Mouse (Mus musculus) kidney, adult 2 months (tissue): ENCODE data around the gene Styxl1. TPM values are rescaled to one million over a fixed set of nuclear protein-coding genes. Genes with fewer than 3 reads are reported as not detected.

Experiments
- DNase-seq: peaks from one replicate; pipeline ENCODE4 v3.0.0; 2021
- H3K27ac ChIP-seq: fragments of 200-500 bp; 2 replicates; pipeline ENCODE4 v1.5.1; 2012; ENCODE audit warnings: low read depth, low read length, control low read depth, inconsistent platforms; ENCODE audit not compliant: insufficient read depth
- H3K27me3 ChIP-seq: fragments of 200-500 bp; replicated peaks from 2 replicates; pipeline ENCODE4 v1.6.1; 2012; ENCODE audit warnings: mild to moderate bottlenecking, moderate library complexity, low read length, inconsistent platforms; ENCODE audit not compliant: control insufficient read depth, insufficient read depth
- H3K36me3 ChIP-seq: fragments of 200-500 bp; 2 replicates; pipeline ENCODE4 v1.6.1; 2012; ENCODE audit warnings: mild to moderate bottlenecking, moderate library complexity, low read length, inconsistent platforms; ENCODE audit not compliant: control insufficient read depth, insufficient read depth
- H3K4me1 ChIP-seq: fragments of 200-500 bp; 2 replicates; pipeline ENCODE4 v1.6.1; 2011; ENCODE audit warnings: low read length; ENCODE audit not compliant: control insufficient read depth, insufficient read depth
- H3K4me3 ChIP-seq: fragments of 200-500 bp; 2 replicates; pipeline ENCODE4 v1.5.1; 2011; ENCODE audit warnings: mild to moderate bottlenecking, low read depth, low read length, control low read depth; ENCODE audit not compliant: insufficient read depth
- CTCF ChIP-seq: fragments of 200-500 bp; conservative IDR thresholded peaks from 2 replicates; pipeline ENCODE4 v1.5.1; 2011; ENCODE audit warnings: low read depth, mild to moderate bottlenecking, control low read depth, low read length, moderate library complexity, mixed read lengths; ENCODE audit not compliant: insufficient read depth, insufficient read length
- POLR2A ChIP-seq: fragments of 200-500 bp; IDR thresholded peaks from one replicate; pipeline ENCODE4 v1.6.1; 2011; ENCODE audit warnings: low read depth, low read length, control low read depth
- WGBS: fragments of 180-500 bp; shearing (Covaris S2); methylation state at CpG from one replicate; pipeline ENCODE4 v1.1.7; 2018; 5-methylcytosine and 5-hydroxymethylcytosine counted together
- polyA plus RNA-seq: library from polyadenylated mRNA; depleted of rRNA; stranded (reverse); fragments of >200 nt; gene quantifications from 2 replicates; pipeline ENCODE4 v1.2.3, GENCODE M21; 2012

Styxl1 gene
- polyA plus RNA-seq, 1 experiment: 0.67 TPM

- H3K36me3 ChIP-seq: peaks cover 14% of the 10 kb centered on the region
- TF ChIP-seq CTCF (no peak), POLR2A (no peak)
These were observed 45.1 kb downstream of the Styxl1 start for GRCm38 (mm10) chr5:135733071-135733470.

GRCm38 (mm10) chr5:135731322-135731721 is 46.9 kb downstream of the Styxl1 start:
- Histone ChIP-seq H3K27me3 (no peaks in the 10 kb centered on the region), H3K4me3 (no peak overlapping the region), H3K4me1 (peaks cover 2% of the 10 kb centered on the region; the same call in 1 of the 2 replicates), H3K27ac (no peak overlapping the region), H3K36me3 (peaks cover 14% of the 10 kb centered on the region)
- DNase-seq: no peak
- no peak for TF ChIP-seq POLR2A
- no peak for TF ChIP-seq CTCF
- WGBS: 95% methylated on average over 16 of the region's 16 CpGs

More at GRCm38 (mm10) chr5:135733071-135733470, 45.1 kb downstream of the Styxl1 start:
- Histone ChIP-seq H3K27ac (no peak overlapping the region), H3K27me3 (no peaks in the 10 kb centered on the region), H3K4me3 (no peak overlapping the region), H3K4me1 (no peaks in the 10 kb centered on the region)
- no peak for DNase-seq
- 87% methylated on average over 4 of the region's 4 CpGs for WGBS

- H3K27ac ChIP-seq: no peak overlapping the region
- H3K36me3 ChIP-seq: peaks cover 14% of the 10 kb centered on the region
- 88% methylated on average over 10 of the region's 10 CpGs for WGBS
- H3K4me3 ChIP-seq: no peak overlapping the region
- DNase-seq: no peak
- no peaks in the 10 kb centered on the region for H3K27me3 ChIP-seq
- peaks cover 6% of the 10 kb centered on the region; the same call in 1 of the 2 replicates for H3K4me1 ChIP-seq
- TF ChIP-seq POLR2A (no peak), CTCF (no peak)
These were observed 47.3 kb downstream of the Styxl1 start for GRCm38 (mm10) chr5:135730916-135731315.

- WGBS: 98% methylated on average over 10 of the region's 10 CpGs
- Histone ChIP-seq H3K36me3 (peaks cover 14% of the 10 kb centered on the region), H3K4me3 (no peak overlapping the region), H3K27ac (no peak overlapping the region), H3K4me1 (peaks cover 12% of the 10 kb centered on the region), H3K27me3 (no peaks in the 10 kb centered on the region)
- TF ChIP-seq CTCF (no peak), POLR2A (no peak)
- no peak for DNase-seq
These were observed 47.9 kb downstream of the Styxl1 start for GRCm38 (mm10) chr5:135730278-135730677.

GRCm38 (mm10) chr5:135729351-135729750 is 48.8 kb downstream of the Styxl1 start:
- Histone ChIP-seq H3K27ac (no peak overlapping the region), H3K4me3 (no peak overlapping the region), H3K4me1 (peaks cover 15% of the 10 kb centered on the region), H3K27me3 (no peaks in the 10 kb centered on the region), H3K36me3 (peaks cover 14% of the 10 kb centered on the region)
- no peak for DNase-seq
- TF ChIP-seq CTCF (no peak), POLR2A (no peak)
- whole genome bisulfite sequencing: 92% methylated on average over 13 of the region's 13 CpGs

- no peak for DNase-seq
- Histone ChIP-seq H3K4me3 (no peak overlapping the region), H3K27ac (no peak overlapping the region), H3K4me1 (peaks cover 17% of the 10 kb centered on the region), H3K36me3 (peaks cover 8% of the 10 kb centered on the region), H3K27me3 (no peaks in the 10 kb centered on the region)
- TF ChIP-seq POLR2A (no peak), CTCF (no peak)
- 76% methylated on average over 13 of the region's 13 CpGs for WGBS
These were observed 49.8 kb downstream of the Styxl1 start for GRCm38 (mm10) chr5:135728361-135728760.

GRCm38 (mm10) chr5:135727871-135728270 is 50.3 kb downstream of the Styxl1 start:
- TF ChIP-seq CTCF (no peak), POLR2A (no peak)

More at GRCm38 (mm10) chr5:135727871-135728270, 50.3 kb downstream of the Styxl1 start:
- Histone ChIP-seq H3K36me3 (peaks cover 8% of the 10 kb centered on the region), H3K4me3 (no peak overlapping the region), H3K27me3 (no peaks in the 10 kb centered on the region), H3K4me1 (peaks cover 20% of the 10 kb centered on the region), H3K27ac (no peak overlapping the region)
- WGBS: 92% methylated on average over 9 of the region's 9 CpGs
- DNase-seq: no peak
